Mouse (Mus musculus): ENCODE results near the gene Atp6v1fnb. TPM values are rescaled to one million over a fixed set of nuclear protein-coding genes. Genes with fewer than 3 reads are reported as not detected.
A peak's percentile ranks its signal among the peaks of the same experiment; 100 is the strongest.

The Atp6v1fnb gene
- total and polyA plus RNA-seq, 3 experiments, result 0.13 TPM; not detected in 2

GRCm38 (mm10) chr6:29485951-29486350, 14.7 kb downstream of the Atp6v1fnb start:
- peaks cover 3 to 8% of the 10 kb centered on the region in 2 experiments; a peak in 3 of 4 replicates for H3K4me1 ChIP-seq (ENCODE audit: control insufficient read depth in 1 of 2, insufficient read depth in 2 of 2, low read length in 2 of 2)
- H3K4me3 ChIP-seq (ENCODE audit: control insufficient read depth in 1 of 2, insufficient read depth in 1 of 2, low read depth in 2 of 2, low read length in 2 of 2), result no peak overlapping the region
- no peaks in the 10 kb centered on the region for H3K9me3 ChIP-seq (replicated peaks; ENCODE audit: insufficient read depth, low read length)
- TF ChIP-seq UBTF (IDR thresholded peaks at IDR 0.05; ENCODE audit: borderline replicate concordance, insufficient read depth, low read depth, low read length) (no peak), ETS1 (IDR thresholded peaks at IDR 0.05; ENCODE audit: low read depth, low read length) (no peak), NELFE (IDR thresholded peaks at IDR 0.05; ENCODE audit: low read depth, low read length) (no peak), TAL1 (IDR thresholded peaks at IDR 0.05; ENCODE audit: low read length) (no peak), MYB (IDR thresholded peaks at IDR 0.05; ENCODE audit: low read depth, low read length) (no peak), TBP (IDR thresholded peaks at IDR 0.05; ENCODE audit: low read depth, low read length) (no peak), NRF1 (IDR thresholded peaks at IDR 0.05; ENCODE audit: insufficient read depth, low read depth, low read length, poor library complexity, severe bottlenecking) (no peak), RAD21 (IDR thresholded peaks at IDR 0.05; ENCODE audit: low read depth, low read length) (no peak), TCF12 (IDR thresholded peaks at IDR 0.05; ENCODE audit: low read depth, low read length) (no peak)
- H3K36me3 ChIP-seq (ENCODE audit: control insufficient read depth in 1 of 2, insufficient read depth in 2 of 2, low read length in 2 of 2), result no peaks in the 10 kb centered on the region
- H3K27ac ChIP-seq (ENCODE audit: control insufficient read depth, low read depth, low read length), result no peak overlapping the region
- no peak overlapping the region for H3K9ac ChIP-seq (ENCODE audit: control insufficient read depth, low read depth, low read length, poor library complexity, severe bottlenecking)
- no peaks in the 10 kb centered on the region for H3K79me2 ChIP-seq (ENCODE audit: control insufficient read depth, insufficient read depth, low read length, poor library complexity)
- H3K27me3 ChIP-seq (ENCODE audit: control insufficient read depth in 1 of 2, insufficient read depth in 2 of 2, low read length in 2 of 2), result no peaks in the 10 kb centered on the region
- peak; percentile 64 for DNase-seq (ENCODE audit: low read depth, low spot score)

GRCm38 (mm10) chr6:29494101-29494500, 22.9 kb downstream of the Atp6v1fnb start:
- Histone ChIP-seq H3K36me3 (ENCODE audit: control insufficient read depth in 1 of 2, insufficient read depth in 2 of 2, low read length in 2 of 2) (no peaks in the 10 kb centered on the region), H3K4me1 (ENCODE audit: control insufficient read depth in 1 of 2, insufficient read depth in 2 of 2, low read length in 2 of 2) (no peaks in the 10 kb centered on the region), H3K9me3 (replicated peaks; ENCODE audit: insufficient read depth, low read length) (no peaks in the 10 kb centered on the region), H3K27ac (ENCODE audit: control insufficient read depth, low read depth, low read length) (no peak overlapping the region), H3K79me2 (ENCODE audit: control insufficient read depth, insufficient read depth, low read length, poor library complexity) (no peaks in the 10 kb centered on the region), H3K9ac (ENCODE audit: control insufficient read depth, low read depth, low read length, poor library complexity, severe bottlenecking) (no peak overlapping the region), H3K27me3 (ENCODE audit: control insufficient read depth in 1 of 2, insufficient read depth in 2 of 2, low read length in 2 of 2) (no peaks in the 10 kb centered on the region), H3K4me3 (ENCODE audit: control insufficient read depth in 1 of 2, insufficient read depth in 1 of 2, low read depth in 2 of 2, low read length in 2 of 2) (no peak overlapping the region)
- TF ChIP-seq GATA1 (IDR thresholded peaks at IDR 0.05; ENCODE audit: low read depth, low read length) (no peak), NELFE (IDR thresholded peaks at IDR 0.05; ENCODE audit: low read depth, low read length) (no peak)
- DNase-seq (ENCODE audit: low read depth, low spot score), result no peak

GRCm38 (mm10) chr6:29496270-29496669, 25.0 kb downstream of the Atp6v1fnb start:
- H3K9ac ChIP-seq (ENCODE audit: control insufficient read depth, low read depth, low read length, poor library complexity, severe bottlenecking), result no peak overlapping the region
- peaks cover 0 to 14% of the 10 kb centered on the region in 2 experiments; a peak in 2 of 4 replicates for H3K36me3 ChIP-seq (ENCODE audit: control insufficient read depth in 1 of 2, insufficient read depth in 2 of 2, low read length in 2 of 2)
- H3K79me2 ChIP-seq (ENCODE audit: control insufficient read depth, insufficient read depth, low read length, poor library complexity), result no peaks in the 10 kb centered on the region
- no peak overlapping the region for H3K27ac ChIP-seq (ENCODE audit: control insufficient read depth, low read depth, low read length)
- DNase-seq (ENCODE audit: low read depth, low spot score), result no peak
- peaks cover 9 to 12% of the 10 kb centered on the region in 2 experiments for H3K4me1 ChIP-seq (ENCODE audit: control insufficient read depth in 1 of 2, insufficient read depth in 2 of 2, low read length in 2 of 2)
- no peak for TF ChIP-seq RAD21 (IDR thresholded peaks at IDR 0.05; ENCODE audit: low read depth, low read length)
- no peak for TF ChIP-seq MXI1 (IDR thresholded peaks at IDR 0.05; ENCODE audit: low read depth, low read length)
- no peak for TF ChIP-seq GABPA (IDR thresholded peaks at IDR 0.05; ENCODE audit: low read depth, low read length)
- no peak for TF ChIP-seq UBTF (IDR thresholded peaks at IDR 0.05; ENCODE audit: borderline replicate concordance, insufficient read depth, low read depth, low read length)
- no peak for TF ChIP-seq POLR2A (IDR thresholded peaks at IDR 0.05; ENCODE audit: control insufficient read depth in 1 of 2, insufficient read depth in 1 of 2, low read depth in 1 of 2, low read length in 2 of 2, poor library complexity in 1 of 2)
- no peak for TF ChIP-seq CHD1 (IDR thresholded peaks at IDR 0.05; ENCODE audit: low read depth, low read length)
- no peak for TF ChIP-seq JUND (IDR thresholded peaks at IDR 0.05; ENCODE audit: low read depth, low read length)
- H3K9me3 ChIP-seq (replicated peaks; ENCODE audit: insufficient read depth, low read length), result no peaks in the 10 kb centered on the region
- no peak overlapping the region for H3K4me3 ChIP-seq (ENCODE audit: control insufficient read depth in 1 of 2, insufficient read depth in 1 of 2, low read depth in 2 of 2, low read length in 2 of 2)
- no peaks in the 10 kb centered on the region for H3K27me3 ChIP-seq (ENCODE audit: control insufficient read depth in 1 of 2, insufficient read depth in 2 of 2, low read length in 2 of 2)

All from MEL (cell line).